Mouse (Mus musculus): ENCODE measurements around the gene Als2cr12. TPM values are rescaled to one million over a fixed set of nuclear protein-coding genes. Genes with fewer than 3 reads are reported as not detected.

Als2cr12 gene
- polyA plus RNA-seq, 1 experiment from 2014 or later = not detected

DNA sequence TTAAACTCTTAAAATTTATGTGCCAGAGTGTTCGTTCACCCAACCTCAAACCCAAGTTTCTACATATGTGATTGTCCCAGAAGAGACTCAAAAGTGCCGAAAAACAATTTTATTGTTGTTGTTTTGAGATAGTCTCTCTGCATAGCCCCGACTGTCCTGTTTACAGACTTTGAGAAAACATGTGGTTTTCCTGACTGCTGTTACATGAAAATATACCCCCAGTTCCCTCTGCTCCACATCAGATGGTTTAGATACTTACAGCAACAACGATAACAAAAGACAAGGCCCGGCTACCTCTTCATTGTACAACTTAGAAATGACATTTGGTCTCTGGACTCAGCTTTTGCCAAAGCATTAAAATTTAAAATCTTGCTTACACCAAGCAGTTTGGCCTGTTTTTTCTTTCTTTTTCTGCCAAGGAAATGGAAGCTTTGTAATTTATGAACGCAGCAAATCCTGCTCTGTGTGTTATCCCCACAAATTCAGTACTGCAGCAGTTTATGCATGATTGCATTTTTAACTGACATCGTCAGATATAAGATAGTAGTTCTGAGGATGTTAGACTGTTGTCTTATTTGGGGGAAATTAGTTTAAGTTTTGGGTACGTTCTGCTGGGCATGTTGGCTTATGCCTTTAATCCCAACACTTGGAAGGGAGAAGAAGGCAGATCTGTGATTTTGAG is 21.9 kb upstream of the Als2cr12 start:
- no peaks in the 10 kb centered on the region for H3K9me3 ChIP-seq (replicated peaks)
- ATAC-seq (ENCODE audit: insufficient number of reproducible peaks, low FRiP score) = no peak
- WGBS = 89% methylated on average over 8 of the region's 8 CpGs
- H3K27me3 ChIP-seq (replicated peaks) = no peaks in the 10 kb centered on the region
- H3K27ac ChIP-seq (ENCODE audit: poor library complexity, severe bottlenecking) = no peak overlapping the region
- no peak overlapping the region for H3K4me2 ChIP-seq
- H3K36me3 ChIP-seq = peaks cover 40% of the 10 kb centered on the region
- no peak overlapping the region for H3K9ac ChIP-seq
- peaks cover 35% of the 10 kb centered on the region for H3K4me1 ChIP-seq (replicated peaks)
- no peak overlapping the region for H3K4me3 ChIP-seq

DNA sequence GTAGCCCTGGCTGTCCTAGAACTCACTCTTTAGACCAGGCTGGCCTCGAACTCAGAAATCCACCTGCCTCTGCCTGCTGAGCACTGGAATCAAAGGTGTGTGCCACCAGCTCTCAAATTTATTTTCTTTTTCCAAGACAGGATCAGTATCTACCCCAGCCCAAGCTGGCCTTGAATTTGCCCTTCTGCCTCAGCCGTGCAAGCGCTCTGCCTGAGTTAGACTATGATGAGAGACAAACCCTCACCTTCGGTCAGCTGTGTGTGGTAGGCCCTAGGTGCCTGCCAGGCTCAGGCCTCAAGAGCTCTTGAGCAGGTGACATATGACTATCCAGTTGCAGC is 21.1 kb upstream of the Als2cr12 start:
- Histone ChIP-seq H3K36me3 (peaks cover 40% of the 10 kb centered on the region), H3K9ac (no peak overlapping the region), H3K9me3 (replicated peaks) (no peaks in the 10 kb centered on the region), H3K27me3 (replicated peaks) (no peaks in the 10 kb centered on the region), H3K4me3 (no peak overlapping the region), H3K4me1 (replicated peaks) (peaks cover 27% of the 10 kb centered on the region), H3K4me2 (no peak overlapping the region), H3K27ac (ENCODE audit: poor library complexity, severe bottlenecking) (no peak overlapping the region)
- WGBS = 89% methylated on average over 4 of the region's 4 CpGs
- no peak for ATAC-seq (ENCODE audit: insufficient number of reproducible peaks, low FRiP score)

DNA sequence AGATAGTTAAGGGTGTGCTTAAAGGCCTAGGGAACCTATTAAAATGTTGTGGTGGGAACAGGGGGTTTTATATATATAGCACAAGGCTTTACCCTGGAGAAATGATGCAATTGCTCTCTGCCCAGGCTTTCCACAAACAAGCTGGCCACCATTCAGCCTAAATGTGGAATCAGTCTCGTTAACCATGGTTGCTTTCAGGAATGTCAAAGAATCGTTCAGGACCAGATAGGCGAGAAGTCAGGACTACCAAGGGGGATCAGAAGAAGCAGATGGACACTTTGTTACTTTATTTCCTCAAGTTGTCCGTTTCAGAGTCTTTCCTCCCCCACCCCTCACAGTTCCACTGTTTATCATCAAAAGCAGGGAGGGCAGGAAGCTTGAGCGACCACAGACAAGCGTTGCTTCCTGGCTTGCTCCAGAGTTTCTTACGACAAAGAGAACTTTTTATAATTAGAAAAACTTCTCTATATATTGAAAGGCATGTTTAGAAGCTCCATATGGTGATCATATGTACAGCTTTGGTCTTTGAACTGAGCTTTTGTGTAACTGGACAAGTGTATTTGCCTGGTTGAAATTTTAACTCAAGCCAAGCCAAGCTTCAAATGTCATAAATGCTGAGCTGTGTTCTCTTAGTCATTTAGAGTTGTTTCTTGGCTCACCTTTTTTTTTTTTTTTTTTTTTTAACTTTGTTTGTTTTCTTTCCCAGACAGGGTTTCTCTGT is 20.5 kb upstream of the Als2cr12 start:
- Histone ChIP-seq H3K4me2 (peak overlapping the region; percentile 51), H3K27ac (ENCODE audit: poor library complexity, severe bottlenecking) (peak overlapping the region; percentile 71; the same call in 1 of the 2 replicates), H3K36me3 (peaks cover 40% of the 10 kb centered on the region), H3K9ac (no peak overlapping the region), H3K4me3 (no peak overlapping the region), H3K27me3 (replicated peaks) (no peaks in the 10 kb centered on the region), H3K4me1 (replicated peaks) (peaks cover 22% of the 10 kb centered on the region), H3K9me3 (replicated peaks) (no peaks in the 10 kb centered on the region)
- no peak for ATAC-seq (ENCODE audit: insufficient number of reproducible peaks, low FRiP score)
- 46% methylated on average over 7 of the region's 7 CpGs for WGBS

DNA sequence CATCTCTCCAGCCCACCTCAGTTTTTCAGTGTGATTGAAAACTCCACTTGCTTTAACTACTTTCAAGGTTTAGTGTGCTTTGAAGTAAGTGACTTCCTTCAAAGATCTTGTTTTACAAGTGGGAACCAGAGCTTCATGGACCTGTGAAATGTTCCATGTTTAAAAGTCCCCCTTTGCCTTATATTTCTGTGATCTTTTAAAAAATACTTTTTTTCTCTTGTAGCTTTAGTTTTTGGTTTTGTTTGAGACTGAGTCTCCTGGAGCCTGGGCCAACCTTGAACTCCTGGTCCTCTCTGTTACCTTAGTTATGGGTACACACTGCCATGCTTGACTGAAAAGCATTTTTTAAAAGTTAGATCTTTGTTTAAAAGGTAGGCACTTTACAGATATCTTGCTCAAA is 19.7 kb upstream of the Als2cr12 start:
- H3K9me3 ChIP-seq (replicated peaks) = no peaks in the 10 kb centered on the region
- peaks cover 40% of the 10 kb centered on the region for H3K36me3 ChIP-seq
- no peak overlapping the region for H3K4me3 ChIP-seq
- no peaks in the 10 kb centered on the region for H3K27me3 ChIP-seq (replicated peaks)
- peaks cover 22% of the 10 kb centered on the region for H3K4me1 ChIP-seq (replicated peaks)
- peak overlapping the region; percentile 51 for H3K4me2 ChIP-seq
- ATAC-seq (ENCODE audit: insufficient number of reproducible peaks, low FRiP score) = no peak
- 0 out of 2 replicates have a peak overlapping the region, but pooled peaks have one; percentile 71 for H3K27ac ChIP-seq (ENCODE audit: poor library complexity, severe bottlenecking)
- H3K9ac ChIP-seq = no peak overlapping the region

DNA sequence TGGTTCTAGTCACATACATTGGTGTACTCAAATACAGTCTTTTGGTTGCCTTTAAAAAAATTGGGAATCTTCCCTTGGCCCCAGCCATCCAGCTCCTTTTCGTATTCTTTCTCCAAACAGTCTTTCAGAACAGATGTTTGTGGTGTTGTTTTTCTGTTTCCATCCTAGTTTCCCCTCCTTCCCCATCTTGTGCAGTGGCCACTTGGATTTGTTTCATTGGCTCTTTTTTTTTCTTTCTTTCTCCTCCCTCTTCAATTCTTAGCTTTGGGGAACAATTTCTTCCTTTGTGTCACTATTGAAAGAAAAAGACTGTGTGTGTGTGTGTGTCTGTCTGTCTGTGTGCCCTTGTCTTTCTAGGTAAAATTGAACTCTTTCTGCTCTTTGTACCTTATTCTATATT is 18.6 kb upstream of the Als2cr12 start:
- Histone ChIP-seq H3K9ac (peak overlapping the region; percentile 87), H3K4me1 (replicated peaks) (peaks cover 22% of the 10 kb centered on the region), H3K4me2 (peak overlapping the region; percentile 78), H3K4me3 (peak overlapping the region; percentile 61), H3K36me3 (peaks cover 32% of the 10 kb centered on the region), H3K27ac (ENCODE audit: poor library complexity, severe bottlenecking) (peak overlapping the region; percentile 100; the same call in 1 of the 2 replicates), H3K9me3 (replicated peaks) (no peaks in the 10 kb centered on the region), H3K27me3 (replicated peaks) (no peaks in the 10 kb centered on the region)
- WGBS = 61% methylated on average over 1 of the region's 1 CpGs
- no peak for ATAC-seq (ENCODE audit: insufficient number of reproducible peaks, low FRiP score)

DNA sequence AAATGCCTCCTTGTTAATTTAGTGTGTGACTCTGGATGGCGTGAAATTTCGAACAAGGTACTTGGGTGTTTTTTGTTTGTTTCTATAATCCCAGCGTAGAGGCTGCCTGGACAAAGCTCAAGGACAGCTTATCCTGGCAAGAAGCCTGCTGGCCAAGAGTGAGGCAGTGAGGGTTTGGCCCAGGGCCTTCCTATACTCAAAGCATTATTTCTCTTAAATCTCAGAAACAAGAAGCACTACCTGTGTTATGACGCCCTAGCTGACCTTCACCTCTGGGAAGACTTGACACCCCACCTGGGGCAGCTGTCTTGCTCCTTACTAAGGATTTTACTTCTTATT is 18.1 kb upstream of the Als2cr12 start:
- WGBS = 44% methylated on average over 4 of the region's 4 CpGs
- H3K4me1 ChIP-seq (replicated peaks) = peaks cover 22% of the 10 kb centered on the region
- peak overlapping the region; percentile 87 for H3K9ac ChIP-seq
- H3K27ac ChIP-seq (ENCODE audit: poor library complexity, severe bottlenecking) = peak overlapping the region; percentile 100
- no peaks in the 10 kb centered on the region for H3K27me3 ChIP-seq (replicated peaks)
- ATAC-seq (ENCODE audit: insufficient number of reproducible peaks, low FRiP score) = no peak
- peak overlapping the region; percentile 78 for H3K4me2 ChIP-seq
- H3K36me3 ChIP-seq = peaks cover 27% of the 10 kb centered on the region
- peak overlapping the region; percentile 61 for H3K4me3 ChIP-seq
- no peaks in the 10 kb centered on the region for H3K9me3 ChIP-seq (replicated peaks)

DNA sequence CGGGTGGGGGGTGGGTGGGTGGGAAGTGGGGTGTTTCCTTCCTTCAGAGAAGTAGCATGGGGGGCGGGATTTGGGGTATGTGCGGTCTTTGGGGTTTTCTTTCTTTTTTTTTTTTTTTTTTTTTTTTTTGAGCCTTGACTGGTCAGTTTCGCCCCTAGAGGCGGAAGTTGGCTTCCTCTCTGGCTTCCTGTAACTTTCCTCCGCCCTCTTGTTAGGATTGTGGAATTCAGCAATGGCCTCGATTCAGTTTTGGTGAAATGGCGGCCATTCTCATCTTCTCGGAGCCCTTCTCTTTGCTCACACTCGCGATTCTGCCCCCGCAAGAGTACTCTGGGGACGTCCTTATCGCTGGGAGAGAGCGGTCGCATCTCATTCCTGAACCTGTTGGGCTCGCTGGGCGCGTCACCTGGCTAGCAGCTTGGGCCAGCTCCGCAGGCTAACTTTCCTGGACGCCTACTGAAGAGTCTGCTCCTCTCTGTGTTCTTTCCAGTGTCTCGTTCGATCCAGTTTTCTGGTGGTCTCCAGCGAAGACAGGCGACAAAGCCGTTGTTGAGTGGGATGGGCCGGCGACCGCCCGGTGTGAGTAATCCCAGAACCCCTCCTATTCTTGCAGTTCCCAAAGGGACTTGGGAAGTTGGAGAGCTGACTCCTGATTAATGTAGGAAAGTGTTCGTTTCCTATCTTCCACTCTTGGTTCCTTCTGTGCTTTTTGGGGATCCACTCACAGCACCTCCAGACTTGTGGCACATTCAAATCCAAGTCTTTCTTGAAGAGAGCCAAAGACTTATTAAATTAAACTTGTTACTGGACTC is 17.5 kb upstream of the Als2cr12 start:
- H3K27ac ChIP-seq (ENCODE audit: poor library complexity, severe bottlenecking) = peak overlapping the region; percentile 100
- 4% methylated on average over 31 of the region's 31 CpGs for WGBS
- H3K9ac ChIP-seq = peak overlapping the region; percentile 87
- no peaks in the 10 kb centered on the region for H3K9me3 ChIP-seq (replicated peaks)
- H3K4me2 ChIP-seq = peak overlapping the region; percentile 78
- H3K4me3 ChIP-seq = peak overlapping the region; percentile 61
- 0 out of 2 replicates have a peak, but pooled peaks have one; percentile 12 for ATAC-seq (ENCODE audit: insufficient number of reproducible peaks, low FRiP score)
- no peaks in the 10 kb centered on the region for H3K27me3 ChIP-seq (replicated peaks)
- H3K36me3 ChIP-seq = peaks cover 24% of the 10 kb centered on the region
- H3K4me1 ChIP-seq (replicated peaks) = peaks cover 22% of the 10 kb centered on the region

DNA sequence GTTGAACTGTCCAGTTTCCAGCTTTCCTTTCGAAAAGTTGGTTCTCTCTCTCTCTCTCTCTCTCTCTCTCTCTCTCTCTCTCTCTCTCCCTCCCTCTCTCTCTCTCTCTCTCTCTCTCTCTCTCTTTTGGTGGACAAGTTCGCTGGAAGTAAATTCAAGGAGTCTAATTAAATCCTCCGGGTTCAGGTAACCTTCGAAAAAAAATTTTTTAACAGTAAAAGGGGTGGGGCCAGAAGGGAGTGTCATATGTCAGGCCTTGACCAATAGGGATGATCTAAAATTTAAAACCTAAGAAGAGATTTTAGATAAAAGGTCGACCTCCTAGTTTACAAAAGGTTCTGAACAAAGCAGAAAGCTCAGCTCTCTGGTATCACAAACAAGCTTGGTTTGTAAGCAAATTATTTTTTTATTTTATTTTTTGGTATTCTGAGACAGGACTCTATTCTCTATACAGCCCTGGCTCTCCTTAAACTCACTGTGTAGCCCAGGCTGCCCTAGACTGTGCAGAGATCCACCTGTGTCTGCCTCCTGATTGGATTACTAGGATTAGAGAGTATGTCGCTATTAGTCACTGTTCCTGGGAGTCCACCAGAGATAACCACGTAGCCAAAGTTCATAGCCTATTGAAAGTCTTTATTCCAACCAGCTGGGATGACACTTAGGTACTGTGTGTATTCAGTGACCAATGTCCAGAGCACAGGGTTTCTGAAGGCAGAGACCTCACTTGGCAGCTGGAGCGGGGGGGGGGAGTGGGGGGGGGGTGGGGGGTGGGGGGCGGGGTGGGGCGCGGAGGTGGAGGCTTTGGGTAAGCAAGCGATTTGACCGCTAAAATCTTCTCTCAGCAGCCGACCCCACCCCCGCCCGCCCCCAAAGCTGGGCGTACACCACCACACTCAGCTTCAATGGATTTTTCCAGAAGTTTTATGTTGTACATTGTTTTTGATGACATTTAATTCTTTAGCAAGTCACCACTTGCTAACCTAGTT is 16.6 kb upstream of the Als2cr12 start:
- H3K27me3 ChIP-seq (replicated peaks) = no peaks in the 10 kb centered on the region
- H3K4me1 ChIP-seq (replicated peaks) = peaks cover 22% of the 10 kb centered on the region
- peak overlapping the region; percentile 94 for H3K9ac ChIP-seq
- H3K4me2 ChIP-seq = peak overlapping the region; percentile 78
- WGBS = under 1% methylated on average over 15 of the region's 17 CpGs
- ATAC-seq (ENCODE audit: insufficient number of reproducible peaks, low FRiP score) = peak; percentile 83
- H3K4me3 ChIP-seq = peak overlapping the region; percentile 61
- H3K9me3 ChIP-seq (replicated peaks) = no peaks in the 10 kb centered on the region
- peaks cover 19% of the 10 kb centered on the region for H3K36me3 ChIP-seq
- peak overlapping the region; percentile 100 for H3K27ac ChIP-seq (ENCODE audit: poor library complexity, severe bottlenecking)

DNA sequence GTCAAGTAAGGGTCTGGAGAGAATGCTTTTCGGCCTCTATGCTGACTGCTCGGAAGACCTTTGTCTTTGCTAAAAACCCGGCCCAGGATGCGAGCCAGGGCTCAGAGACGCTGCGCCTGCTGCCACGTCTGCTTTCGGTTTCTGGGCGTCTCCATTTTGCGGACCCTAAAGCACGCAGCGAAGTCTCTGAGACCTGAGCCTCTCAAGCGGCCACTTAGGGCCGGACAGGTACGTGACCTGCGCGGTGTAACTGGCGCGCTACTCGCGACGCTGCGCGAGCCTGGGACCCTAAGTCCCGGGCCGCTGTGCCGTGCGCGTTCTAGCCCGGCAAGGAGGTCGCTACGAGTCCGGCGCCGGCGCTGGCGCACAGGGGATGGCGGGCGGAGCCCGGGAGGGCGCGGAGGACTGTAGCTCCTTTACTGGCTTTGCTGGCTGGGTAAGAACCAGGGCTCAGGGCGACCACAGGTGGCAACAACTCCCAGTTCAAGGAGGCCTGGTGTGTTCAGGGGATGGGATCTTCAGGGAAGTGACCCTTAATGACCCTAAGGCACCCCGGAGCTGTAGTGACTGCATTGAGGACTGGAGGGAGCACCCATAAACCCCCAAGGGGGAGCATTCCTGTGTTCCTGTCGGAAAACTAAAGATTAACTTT is 15.7 kb upstream of the Als2cr12 start, which contains the start of gene Cflar:
Gene Cflar (plus strand): TSS at position 144 of the 652 bp plus-strand sequence.
- H3K27ac ChIP-seq (ENCODE audit: poor library complexity, severe bottlenecking) = peak within 1 kb of the TSS; percentile 100
- under 1% methylated on average over 45 of the region's 45 CpGs for WGBS
- H3K4me1 ChIP-seq (replicated peaks) = peaks cover 20% of the 10 kb centered on the region
- peaks cover 15% of the 10 kb centered on the region for H3K36me3 ChIP-seq
- H3K9ac ChIP-seq = peak within 1 kb of the TSS; percentile 94
- peak within 1 kb of the TSS; percentile 78 for H3K4me2 ChIP-seq
- peak; percentile 78 for ATAC-seq (ENCODE audit: insufficient number of reproducible peaks, low FRiP score)
- H3K9me3 ChIP-seq (replicated peaks) = no peaks in the 10 kb centered on the region
- H3K4me3 ChIP-seq = peak within 1 kb of the TSS; percentile 61
- no peaks in the 10 kb centered on the region for H3K27me3 ChIP-seq (replicated peaks)

Measured in heart, embryonic 12.5 days (tissue).